Mouse (Mus musculus) urinary bladder, adult 18-20 months (tissue): ENCODE measurements at regions not wholly inside any gene's neighbourhood (a gene's known extent, or its start where the extent isn't known, plus 50 kb on each side); places are given as distances from the start of the nearest gene placed in this dataset.
A peak's percentile ranks its signal among the peaks of the same experiment; 100 is the strongest.
"Not testable (repeated sequence)": the region's sequence is repeated elsewhere in the genome, so short reads cannot be mapped to it uniquely, and the experiment has no call there.

Experiments
- DNase-seq, 2 experiments: peaks; one replicate each; pipeline ENCODE4 v3.0.0; 2022; ENCODE audit warnings: low spot score in 2 of 2, mixed read lengths in 2 of 2

DNA sequence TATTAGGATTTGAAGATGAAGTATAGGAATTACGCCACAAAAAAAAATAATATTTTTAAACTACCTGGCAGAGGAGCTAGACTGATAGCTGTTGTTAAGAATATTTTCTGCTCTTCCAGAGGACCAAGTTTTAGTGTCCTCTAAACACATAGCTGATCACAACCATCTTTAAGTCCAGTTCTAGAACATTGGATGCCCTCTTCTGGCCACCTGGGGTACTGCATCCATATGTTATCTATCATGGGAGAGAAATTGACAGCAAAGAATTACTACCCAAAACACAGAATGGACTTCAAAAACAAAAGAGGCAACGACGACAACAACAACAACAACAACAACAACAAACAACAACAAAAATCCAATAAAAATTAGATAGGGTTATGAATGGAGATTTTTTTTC lies 71.0 kb upstream of the Prl4a1 start:
- DNase-seq = peak; percentile 2 to 25

DNA sequence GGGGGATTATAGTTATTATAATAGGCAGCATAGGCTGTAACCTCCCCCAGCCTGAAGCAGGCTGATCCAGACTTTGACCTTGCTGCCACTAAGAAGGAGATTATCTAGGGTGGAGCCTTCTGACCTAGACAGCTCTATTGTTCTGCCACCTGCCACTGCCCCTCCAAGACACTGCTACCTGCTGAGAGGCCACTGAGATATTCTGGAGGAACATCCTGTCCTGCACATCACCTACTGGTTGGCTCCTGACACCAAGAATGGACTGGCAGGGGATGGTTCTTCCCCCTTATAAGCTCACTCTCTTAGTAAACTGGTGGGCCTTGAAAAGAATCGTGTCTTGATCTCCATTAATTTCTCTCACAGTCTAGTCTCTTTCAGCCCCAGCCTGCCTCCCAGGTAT lies 55.6 kb upstream of the Prl4a1 start:
- DNase-seq = not testable (repeated sequence)

- DNase-seq = not testable (repeated sequence)
These were observed 53.6 kb upstream of the Prl4a1 start for GRCm38 (mm10) chr13:27962381-27962780.

DNA sequence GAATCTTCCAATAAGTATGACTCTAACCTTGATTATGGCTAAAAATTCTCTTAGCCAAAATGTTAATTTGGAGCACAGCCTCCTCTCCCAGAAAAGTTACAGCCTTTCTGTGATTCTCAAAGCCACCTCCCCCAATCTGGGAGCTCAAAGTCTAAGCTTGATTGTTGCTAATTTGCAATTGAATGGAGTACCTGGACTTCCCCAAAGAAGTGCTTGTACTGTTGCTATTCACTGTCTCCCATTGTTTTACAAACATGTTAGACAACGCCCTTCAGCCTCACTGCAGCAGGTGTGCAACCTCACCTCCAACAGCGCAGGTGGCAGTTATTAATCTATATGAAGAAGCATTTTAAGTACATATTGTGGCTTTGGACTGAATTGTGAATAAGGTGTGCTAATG lies 50.0 kb upstream of the Prl4a1 start:
- DNase-seq = not testable (repeated sequence)
